Mouse (Mus musculus) lung, embryonic 14.5 days (tissue): ENCODE data around the gene Rcn3. TPM values are rescaled to one million over a fixed set of nuclear protein-coding genes. Genes with fewer than 3 reads are reported as not detected.

Experiments used
- ATAC-seq: fragments of 200-750 bp; cut with Nextera tagmentation; 2 replicates; pipeline ENCODE4 v1.8.0; 2017; ENCODE audit warnings: mild to moderate bottlenecking, moderate TSS enrichment, moderate library complexity; ENCODE audit not compliant: insufficient read depth
- DNase-seq: peaks from one replicate; pipeline ENCODE4 v3.0.0-alpha.2; 2015
- H3K27ac ChIP-seq: fragments of 300-500 bp; sonication (generic); 2 replicates; pipeline ENCODE4 v1.5.1; 2014; ENCODE audit warnings: low read depth, mild to moderate bottlenecking, moderate library complexity
- H3K27me3 ChIP-seq: fragments of 300-500 bp; sonication (generic); 2 replicates; pipeline ENCODE4 v1.6.1; 2014; ENCODE audit warnings: low read length, control low read depth; ENCODE audit not compliant: insufficient read depth
- H3K36me3 ChIP-seq: fragments of 300-500 bp; sonication (generic); 2 replicates; pipeline ENCODE4 v1.6.1; 2014; ENCODE audit warnings: control low read depth; ENCODE audit not compliant: insufficient read depth
- H3K4me1 ChIP-seq: fragments of 300-500 bp; sonication (generic); 2 replicates; pipeline ENCODE4 v1.6.1; 2014; ENCODE audit warnings: antibody characterized with exemption, control low read depth; ENCODE audit not compliant: insufficient read depth
- H3K4me2 ChIP-seq: fragments of 300-500 bp; sonication (generic); 2 replicates; pipeline ENCODE4 v1.6.1; 2014; ENCODE audit warnings: mild to moderate bottlenecking
- H3K4me3 ChIP-seq: fragments of 300-500 bp; sonication (generic); 2 replicates; pipeline ENCODE4 v1.5.1; 2014; ENCODE audit warnings: low read depth, low read length
- H3K9ac ChIP-seq: fragments of 300-500 bp; sonication (generic); 2 replicates; pipeline ENCODE4 v1.6.1; 2014
- H3K9me3 ChIP-seq: fragments of 300-500 bp; sonication (generic); 2 replicates; pipeline ENCODE4 v1.6.1; 2016; ENCODE audit warnings: low read depth, low read length, control low read depth
- CTCF ChIP-seq: IDR thresholded peaks from 2 replicates; pipeline ENCODE4 v1.5.1; 2016; ENCODE audit warnings: antibody characterized with exemption, low read depth
- WGBS: fragments of 180-500 bp; shearing (Covaris S2); extraction: QIAGEN DNeasy Blood & Tissue Kit; methylation state at CpG from one replicate; pipeline ENCODE4 v1.1.7; 2014; 5-methylcytosine and 5-hydroxymethylcytosine counted together
- polyA plus RNA-seq: library from polyadenylated mRNA; unstranded; fragments of >200 nt; fragmentation: Nextera tagmentation; extraction: Ambion mirVana; gene quantifications from 2 replicates; pipeline ENCODE4 v1.2.1, GENCODE M21; 2014

Rcn3 gene
- polyA plus RNA-seq, 1 experiment from 2014 or later = 360 TPM

GRCm38 (mm10) chr7:45081016-45081415 lies 11.0 kb downstream of the Rcn3 start:
- H3K4me2 ChIP-seq = no peak overlapping the region
- H3K36me3 ChIP-seq = peaks cover 64% of the 10 kb centered on the region
- H3K9me3 ChIP-seq = no peaks in the 10 kb centered on the region
- no peaks in the 10 kb centered on the region for H3K27me3 ChIP-seq
- no peak for ATAC-seq
- H3K9ac ChIP-seq = no peak overlapping the region
- H3K27ac ChIP-seq = no peak overlapping the region
- TF ChIP-seq CTCF = no peak
- DNase-seq = peak; percentile 60
- 46% methylated on average over 5 of the region's 5 CpGs for WGBS
- H3K4me3 ChIP-seq = no peak overlapping the region
- no peaks in the 10 kb centered on the region for H3K4me1 ChIP-seq

- no peaks in the 10 kb centered on the region for H3K27me3 ChIP-seq
- DNase-seq (peak; percentile 97), ATAC-seq (peak; percentile 25)
- no peaks in the 10 kb centered on the region for H3K9me3 ChIP-seq
- no peak overlapping the region for H3K4me2 ChIP-seq
- H3K36me3 ChIP-seq = peaks cover 62% of the 10 kb centered on the region
- no peaks in the 10 kb centered on the region for H3K4me1 ChIP-seq
- no peak overlapping the region for H3K4me3 ChIP-seq
- under 1% methylated on average over 10 of the region's 10 CpGs for WGBS
- TF ChIP-seq CTCF = peak; percentile 98
- no peak overlapping the region for H3K27ac ChIP-seq
- no peak overlapping the region for H3K9ac ChIP-seq
Observed at GRCm38 (mm10) chr7:45079856-45080255, 12.2 kb downstream of the Rcn3 start.

DNA sequence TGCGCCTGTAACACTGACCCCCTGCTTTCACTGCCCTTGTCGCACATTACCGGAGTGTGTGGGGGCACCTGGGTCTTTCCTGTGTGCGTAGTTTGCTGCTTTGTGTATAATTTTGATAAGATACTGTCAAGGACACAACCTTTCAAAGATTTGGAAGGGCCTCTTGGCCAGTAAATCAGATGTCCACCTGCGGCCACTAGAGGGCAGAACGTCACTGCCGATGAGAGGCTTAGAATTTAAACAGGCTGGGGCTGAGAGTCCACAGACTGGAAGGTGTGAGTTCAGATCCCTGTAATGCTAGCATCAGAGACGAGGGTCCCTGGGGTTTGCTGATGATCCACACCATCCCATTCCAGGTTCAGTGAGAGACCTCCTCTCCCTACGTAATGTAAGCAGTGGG lies 13.5 kb downstream of the Rcn3 start:
- H3K4me2 ChIP-seq = no peak overlapping the region
- H3K9ac ChIP-seq = no peak overlapping the region

DNA sequence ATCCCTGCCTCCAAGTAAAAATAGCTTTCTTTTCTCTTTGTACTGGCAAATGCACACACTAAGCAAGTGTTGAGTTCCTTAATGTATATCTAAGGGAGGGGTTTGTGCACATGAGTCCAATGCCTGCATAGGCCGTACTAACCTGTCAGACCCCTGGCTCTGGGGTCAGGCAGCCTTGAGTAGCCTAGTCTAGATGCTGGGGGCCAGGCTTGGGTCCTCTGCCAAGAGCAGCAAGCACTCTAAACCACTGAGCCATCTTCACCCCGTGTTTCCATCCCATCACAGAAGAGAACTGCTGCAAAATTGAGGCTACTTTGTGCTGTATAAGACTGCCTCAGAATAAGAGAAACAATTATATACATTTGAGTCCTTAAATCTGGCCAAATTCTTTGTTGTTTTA lies 14.2 kb downstream of the Rcn3 start:
- no peak overlapping the region for H3K27ac ChIP-seq
- no peaks in the 10 kb centered on the region for H3K4me1 ChIP-seq
- no peak overlapping the region for H3K4me2 ChIP-seq
- no peak for TF ChIP-seq CTCF
- no peak overlapping the region for H3K9ac ChIP-seq
- DNase-seq (no peak), ATAC-seq (no peak)
- H3K4me3 ChIP-seq = no peak overlapping the region
- H3K27me3 ChIP-seq = no peaks in the 10 kb centered on the region
- WGBS = 82% methylated on average over 2 of the region's 2 CpGs
- H3K9me3 ChIP-seq = no peaks in the 10 kb centered on the region
- peaks cover 56% of the 10 kb centered on the region for H3K36me3 ChIP-seq

More for the DNA sequence above, 13.5 kb downstream of the Rcn3 start:
- Histone ChIP-seq H3K27me3 (no peaks in the 10 kb centered on the region), H3K9me3 (no peaks in the 10 kb centered on the region), H3K4me1 (no peaks in the 10 kb centered on the region), H3K4me3 (no peak overlapping the region), H3K36me3 (peaks cover 63% of the 10 kb centered on the region), H3K27ac (no peak overlapping the region)
- TF ChIP-seq CTCF = peak; percentile 88
- WGBS = 27% methylated on average over 9 of the region's 9 CpGs
- 0 out of 2 replicates have a peak, but pooled peaks have one; percentile 5 for ATAC-seq
- DNase-seq = peak; percentile 91

- Histone ChIP-seq H3K4me2 (no peak overlapping the region), H3K36me3 (peaks cover 51% of the 10 kb centered on the region), H3K27me3 (no peaks in the 10 kb centered on the region), H3K27ac (no peak overlapping the region), H3K9ac (no peak overlapping the region), H3K4me1 (no peaks in the 10 kb centered on the region), H3K4me3 (no peak overlapping the region), H3K9me3 (no peaks in the 10 kb centered on the region)
- TF ChIP-seq CTCF = no peak
- 85% methylated on average over 14 of the region's 14 CpGs for WGBS
- ATAC-seq = no peak
- DNase-seq = no peak
Observed at GRCm38 (mm10) chr7:45077322-45077721, 14.7 kb downstream of the Rcn3 start.

DNA sequence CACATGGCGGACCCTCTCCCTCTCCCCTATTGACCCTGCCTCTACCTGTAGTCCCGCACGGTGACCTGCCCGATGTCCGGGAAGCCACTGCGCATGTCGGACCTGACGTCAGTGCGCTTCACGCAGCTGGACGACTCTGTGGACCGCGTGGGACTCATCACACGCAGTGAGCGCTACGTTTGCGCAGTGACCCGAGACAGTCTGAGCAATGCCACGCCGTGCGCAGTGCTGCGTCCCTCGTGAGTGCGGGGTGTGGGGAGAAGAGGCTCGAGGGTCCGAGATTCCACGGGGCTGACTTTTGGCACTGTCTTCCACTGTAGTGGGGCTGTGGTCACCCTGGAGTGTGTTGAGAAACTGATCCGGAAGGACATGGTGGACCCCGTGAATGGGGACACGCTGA lies 15.5 kb downstream of the Rcn3 start:
- Histone ChIP-seq H3K4me2 (no peak overlapping the region), H3K4me1 (no peaks in the 10 kb centered on the region), H3K4me3 (no peak overlapping the region), H3K27ac (no peak overlapping the region), H3K9me3 (no peaks in the 10 kb centered on the region), H3K9ac (no peak overlapping the region), H3K27me3 (no peaks in the 10 kb centered on the region), H3K36me3 (peaks cover 46% of the 10 kb centered on the region)
- ATAC-seq = no peak
- 83% methylated on average over 30 of the region's 30 CpGs for WGBS
- no peak for DNase-seq
- no peak for TF ChIP-seq CTCF

GRCm38 (mm10) chr7:45075405-45075804 lies 16.6 kb downstream of the Rcn3 start:
- no peak for DNase-seq
- Histone ChIP-seq H3K9ac (no peak overlapping the region), H3K4me1 (no peaks in the 10 kb centered on the region), H3K27ac (no peak overlapping the region), H3K36me3 (peaks cover 46% of the 10 kb centered on the region), H3K4me2 (no peak overlapping the region), H3K27me3 (no peaks in the 10 kb centered on the region), H3K4me3 (no peak overlapping the region), H3K9me3 (no peaks in the 10 kb centered on the region)
- ATAC-seq = no peak
- WGBS = 68% methylated on average over 4 of the region's 4 CpGs
- no peak for TF ChIP-seq CTCF

- H3K4me2 ChIP-seq = no peak overlapping the region
- no peak overlapping the region for H3K27ac ChIP-seq
- ATAC-seq = no peak
- peaks cover 46% of the 10 kb centered on the region for H3K36me3 ChIP-seq
- no peak for DNase-seq
- no peaks in the 10 kb centered on the region for H3K27me3 ChIP-seq
- no peak for TF ChIP-seq CTCF
- H3K4me1 ChIP-seq = no peaks in the 10 kb centered on the region
- no peak overlapping the region for H3K4me3 ChIP-seq
- H3K9ac ChIP-seq = no peak overlapping the region
- WGBS = 84% methylated on average over 12 of the region's 12 CpGs
- H3K9me3 ChIP-seq = no peaks in the 10 kb centered on the region
Observed at GRCm38 (mm10) chr7:45073949-45074348, 18.1 kb downstream of the Rcn3 start.
